Mouse (Mus musculus) cerebellum, adult 2 months (tissue): ENCODE data around the gene Slc39a11. TPM values are rescaled to one million over a fixed set of nuclear protein-coding genes. Genes with fewer than 3 reads are reported as not detected.

Experiments
- DNase-seq, 2 experiments: peaks; one replicate each; pipeline ENCODE4 v3.0.0; 2021
- H3K27ac ChIP-seq: fragments of 200-500 bp; 2 replicates; pipeline ENCODE4 v1.5.1; 2012; ENCODE audit warnings: low read length, control low read depth, inconsistent platforms; ENCODE audit not compliant: insufficient read depth
- H3K27me3 ChIP-seq: fragments of 200-500 bp; 2 replicates; pipeline ENCODE4 v1.6.1; 2012; ENCODE audit warnings: inconsistent platforms, mild to moderate bottlenecking, low read length, moderate library complexity; ENCODE audit not compliant: control insufficient read depth, insufficient read depth
- H3K4me1 ChIP-seq: fragments of 200-500 bp; 2 replicates; pipeline ENCODE4 v1.6.1; 2011; ENCODE audit warnings: low read length; ENCODE audit not compliant: control insufficient read depth, insufficient read depth
- H3K4me3 ChIP-seq: fragments of 200-500 bp; replicated peaks from 2 replicates; pipeline ENCODE3; 2011; ENCODE audit warnings: mild to moderate bottlenecking, low read depth, low read length, control low read depth; ENCODE audit not compliant: insufficient read depth
- CTCF ChIP-seq: fragments of 200-500 bp; IDR thresholded peaks from 2 replicates; pipeline ENCODE4 v1.5.1; 2011; ENCODE audit warnings: low read depth, mild to moderate bottlenecking, control low read depth, low read length, moderate library complexity, borderline replicate concordance; ENCODE audit not compliant: insufficient read depth
- POLR2A ChIP-seq: fragments of 200-500 bp; IDR thresholded peaks from 2 replicates; pipeline ENCODE4 v1.6.1; 2011; ENCODE audit warnings: low read length, control low read depth, borderline replicate concordance; ENCODE audit not compliant: insufficient read depth
- WGBS: fragments of 180-500 bp; shearing (Covaris S2); methylation state at CpG from one replicate; pipeline ENCODE4 v1.1.7; 2018; 5-methylcytosine and 5-hydroxymethylcytosine counted together
- polyA plus RNA-seq: library from polyadenylated mRNA; depleted of rRNA; stranded (reverse); fragments of >200 nt; gene quantifications from 2 replicates; pipeline ENCODE4 v1.2.3, GENCODE M21; 2012

Gene Slc39a11
- polyA plus RNA-seq, 1 experiment: 14.1 TPM

DNA sequence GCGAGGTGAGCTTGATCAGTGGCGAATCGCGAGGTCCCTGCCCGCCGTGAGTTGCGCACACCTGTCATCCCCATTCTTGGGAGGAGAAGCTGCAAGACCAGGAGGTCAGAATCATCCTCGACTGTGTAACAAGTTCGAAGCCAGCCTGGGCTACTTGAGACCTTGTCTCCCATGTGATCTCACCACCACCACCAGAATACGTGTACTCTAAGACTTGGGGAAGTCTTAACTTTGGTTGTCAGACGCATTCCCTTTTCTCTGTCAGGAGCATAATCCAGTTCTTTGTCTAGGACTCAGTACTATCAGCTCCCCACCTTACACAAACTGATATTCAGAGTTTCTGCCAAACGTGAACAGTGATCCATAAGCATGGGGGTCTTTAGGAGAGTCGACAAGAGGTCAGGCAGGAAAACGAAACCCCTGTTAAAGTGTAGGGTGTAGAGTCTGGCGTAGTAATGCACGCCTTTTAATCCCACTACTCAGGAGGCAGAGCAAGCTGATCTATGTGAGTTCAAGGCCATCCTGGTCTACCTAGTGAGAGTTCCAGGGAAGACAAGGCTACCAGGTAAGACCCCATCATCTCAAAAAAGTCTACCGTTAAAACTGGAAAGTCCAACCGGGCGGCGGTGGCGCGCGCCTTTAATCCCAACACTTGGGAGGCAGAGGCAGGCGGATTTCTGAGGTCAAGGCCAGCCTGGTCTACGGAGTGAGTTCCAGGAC is 35.0 kb upstream of the Slc39a11 start:
- Histone ChIP-seq H3K4me3 (peak overlapping the region; percentile 89), H3K27me3 (no peaks in the 10 kb centered on the region), H3K4me1 (peaks cover 3% of the 10 kb centered on the region; the same call in 1 of the 2 replicates), H3K27ac (no peak overlapping the region)
- no peak for TF ChIP-seq CTCF
- no peak for TF ChIP-seq POLR2A
- WGBS: 41% methylated on average over 25 of the region's 25 CpGs
- DNase-seq: no peak

DNA sequence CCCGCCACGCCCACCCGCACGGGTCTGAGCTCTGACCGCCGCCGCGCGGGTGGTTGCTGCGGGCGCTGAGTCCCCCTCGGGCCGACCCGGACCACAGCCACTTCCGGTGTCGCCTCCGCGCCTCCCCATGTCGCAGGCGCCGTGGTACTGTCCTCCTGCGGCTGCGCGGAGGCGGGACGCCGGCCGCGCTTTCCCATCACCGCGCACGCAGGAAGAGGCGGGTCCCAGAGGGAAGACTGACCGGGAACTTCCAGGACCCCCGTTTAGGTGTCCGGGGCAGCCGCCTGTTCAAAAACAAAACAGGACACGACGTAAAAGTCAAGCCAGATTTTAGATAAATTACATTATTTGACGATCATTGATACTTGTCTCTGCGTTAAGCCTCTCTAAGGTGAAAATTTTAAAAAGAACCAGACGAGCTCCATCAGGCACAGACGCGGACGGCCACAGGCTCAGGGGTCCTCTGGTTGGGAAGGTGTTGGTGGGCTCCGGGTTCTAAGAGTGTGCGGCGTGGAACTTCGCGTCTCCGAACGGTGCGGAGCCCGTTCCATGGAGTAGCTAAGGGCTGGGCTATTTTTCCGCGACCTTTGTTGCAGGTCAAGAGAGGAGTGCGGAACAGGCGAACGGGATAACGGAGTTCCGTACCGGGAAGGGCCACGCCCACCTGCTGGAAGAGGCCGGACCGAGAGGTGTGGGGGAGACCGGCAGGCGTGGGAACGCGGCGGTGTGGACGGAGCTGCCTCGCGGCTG is 34.3 kb upstream of the Slc39a11 start, which contains the start of the genes Fam104a and D11Wsu47e:
Fam104a (minus strand) TSS at position 199 of the 750 bp plus-strand sequence.
D11Wsu47e (plus strand) TSS at position 456 of the 750 bp plus-strand sequence.
- peaks cover 3% of the 10 kb centered on the region; the same call in 1 of the 2 replicates for H3K4me1 ChIP-seq
- WGBS: under 1% methylated on average over 73 of the region's 73 CpGs
- peak within 1 kb of the TSS; percentile 93 for H3K4me3 ChIP-seq
- no peaks in the 10 kb centered on the region for H3K27me3 ChIP-seq
- H3K27ac ChIP-seq: peak within 1 kb of the TSS; percentile 71; the same call in 1 of the 2 replicates
- peak; percentile 96 for DNase-seq
- TF ChIP-seq POLR2A (peak; percentile 47; the same call in 1 of the 2 replicates), CTCF (no peak)

DNA sequence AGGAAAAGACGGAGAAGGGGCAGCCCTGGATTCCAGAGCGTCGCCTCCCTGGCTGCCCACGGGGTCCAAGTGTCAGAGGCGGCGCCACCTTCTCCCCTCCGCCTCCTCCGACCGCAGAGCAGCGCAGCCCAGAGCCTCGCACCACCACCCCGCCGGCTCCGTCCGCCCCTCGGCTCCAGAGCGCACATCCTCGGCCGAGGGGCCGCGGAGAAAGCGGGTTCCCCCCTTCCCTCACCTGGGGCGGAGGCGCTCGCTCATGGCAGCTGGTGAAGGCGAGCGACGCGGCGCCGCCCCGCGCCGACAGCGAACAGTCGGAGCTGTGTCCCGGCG is 33.7 kb upstream of the Slc39a11 start:
- Histone ChIP-seq H3K4me1 (peaks cover 4% of the 10 kb centered on the region; the same call in 1 of the 2 replicates), H3K4me3 (peak overlapping the region; percentile 93), H3K27me3 (no peaks in the 10 kb centered on the region), H3K27ac (peak overlapping the region; percentile 58; the same call in 1 of the 2 replicates)
- under 1% methylated on average over 37 of the region's 38 CpGs for WGBS
- DNase-seq: no peak
- TF ChIP-seq POLR2A (no peak), CTCF (no peak)

DNA sequence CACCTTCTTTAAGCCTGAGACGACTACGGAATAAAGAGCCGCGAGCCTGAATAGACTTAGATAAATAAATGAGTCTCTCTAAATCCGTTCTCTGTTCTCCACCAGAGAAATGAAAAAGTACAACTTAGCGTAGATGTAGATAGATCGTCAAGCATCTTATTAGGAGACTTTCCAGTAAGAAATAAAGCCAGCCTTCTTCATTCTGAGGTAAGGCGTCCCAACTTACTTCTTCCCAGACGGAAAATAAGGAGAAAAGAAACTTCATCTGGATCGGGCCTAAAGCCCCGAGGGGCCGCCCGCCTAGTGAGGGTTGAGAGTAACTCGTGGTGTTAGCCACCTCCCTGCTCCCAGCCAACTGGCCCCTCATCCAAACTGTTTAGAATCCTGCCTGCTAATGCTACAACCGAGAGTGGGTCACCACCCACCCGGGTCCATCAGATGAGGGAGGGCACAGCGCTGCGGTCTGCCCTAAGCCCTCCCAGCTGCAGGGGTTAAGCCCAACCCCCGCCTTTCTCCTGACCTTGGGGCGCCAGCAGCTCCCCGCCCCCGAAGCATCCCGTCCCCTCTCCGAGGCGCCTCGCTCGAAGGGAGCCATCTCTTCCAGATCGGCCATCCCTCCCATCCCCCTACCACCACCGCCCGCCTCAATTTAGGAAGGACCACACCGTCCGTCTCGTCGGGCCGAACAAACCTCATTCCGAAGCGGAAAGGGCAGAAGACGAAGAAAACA is 33.2 kb upstream of the Slc39a11 start:
- DNase-seq: peak in 1 of 2 experiments; percentile 43
- peaks cover 7% of the 10 kb centered on the region for H3K4me1 ChIP-seq

DNA sequence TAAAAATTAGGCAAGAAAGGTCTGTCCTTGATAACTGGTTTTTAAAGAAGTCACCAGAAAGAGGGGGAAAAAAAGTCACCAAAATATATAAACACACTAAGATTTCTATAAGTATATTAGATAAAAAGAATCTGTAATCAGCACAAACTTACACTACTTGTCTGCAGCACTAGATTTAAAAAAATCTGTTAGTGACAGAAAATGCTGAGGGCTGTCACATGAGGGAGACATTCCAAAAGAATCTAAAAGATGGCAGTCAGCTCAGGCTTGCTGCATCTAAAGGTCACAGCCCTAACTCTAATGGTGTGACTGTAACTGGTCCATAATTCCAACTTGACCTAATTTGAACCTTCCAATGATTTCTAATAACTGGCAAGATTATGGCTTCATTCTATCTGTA is 32.1 kb upstream of the Slc39a11 start:
- Histone ChIP-seq H3K4me3 (no peak overlapping the region), H3K27me3 (no peaks in the 10 kb centered on the region), H3K4me1 (peaks cover 12% of the 10 kb centered on the region), H3K27ac (no peak overlapping the region)
- no peak for DNase-seq
- TF ChIP-seq CTCF (no peak), POLR2A (no peak)

More for the DNA sequence above, 33.2 kb upstream of the Slc39a11 start:
- TF ChIP-seq CTCF: no peak
- Histone ChIP-seq H3K27me3 (no peaks in the 10 kb centered on the region), H3K4me3 (peak overlapping the region; percentile 93), H3K27ac (peak overlapping the region; percentile 58; the same call in 1 of the 2 replicates)
- 2% methylated on average over 38 of the region's 38 CpGs for WGBS

DNA sequence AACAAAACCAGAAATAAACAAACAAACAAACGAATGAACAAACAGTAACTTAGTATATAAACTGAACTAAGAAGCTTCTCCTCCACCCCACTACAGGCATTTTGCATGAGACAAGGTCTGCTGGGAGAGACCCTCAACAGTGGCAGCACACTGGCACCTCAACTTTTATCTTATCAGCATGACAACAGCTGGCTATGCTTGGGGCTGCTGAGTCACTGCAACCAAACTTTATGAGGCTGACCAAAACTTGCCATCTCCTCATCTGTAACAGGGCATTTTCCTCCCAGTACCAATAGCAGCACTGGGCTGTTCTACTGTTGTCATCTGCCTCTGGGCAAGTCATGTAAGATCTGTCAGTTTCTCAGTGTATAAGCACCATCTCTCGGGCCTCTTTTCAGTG is 31.1 kb upstream of the Slc39a11 start:
- Histone ChIP-seq H3K4me1 (peaks cover 12% of the 10 kb centered on the region), H3K4me3 (no peak overlapping the region), H3K27me3 (no peaks in the 10 kb centered on the region), H3K27ac (no peak overlapping the region)
- TF ChIP-seq CTCF: no peak
- TF ChIP-seq POLR2A: no peak
- WGBS: 78% methylated on average over 2 of the region's 2 CpGs
- DNase-seq: no peak

DNA sequence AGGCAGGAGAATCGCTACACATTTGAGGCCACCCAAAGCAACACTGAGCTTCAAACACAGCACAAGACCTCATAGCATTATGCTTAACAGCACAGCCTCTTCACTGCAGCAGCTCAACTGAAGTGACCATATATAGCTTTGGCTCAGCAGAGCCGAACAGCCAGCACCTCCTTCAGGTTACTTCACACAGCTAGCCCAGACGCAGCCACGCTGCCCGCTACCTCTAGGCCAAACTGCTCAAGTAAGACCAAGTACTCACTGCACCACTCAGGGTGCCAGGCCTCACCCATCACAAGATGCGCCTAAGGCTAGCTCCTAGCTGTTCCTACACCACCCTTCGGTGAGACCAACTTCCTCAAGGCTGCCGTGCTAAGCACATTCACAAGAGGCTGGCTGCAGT is 28.5 kb upstream of the Slc39a11 start:
- Histone ChIP-seq H3K4me3 (no peak overlapping the region), H3K27ac (no peak overlapping the region), H3K27me3 (no peaks in the 10 kb centered on the region), H3K4me1 (peaks cover 15% of the 10 kb centered on the region)
- DNase-seq: peak; percentile 36 to 40
- no peak for TF ChIP-seq POLR2A
- no peak for TF ChIP-seq CTCF
- WGBS: 45% methylated on average over 8 of the region's 8 CpGs
